Mouse (Mus musculus): ENCODE measurements at regions not wholly inside any gene's neighbourhood (a gene's known extent, or its start where the extent isn't known, plus 50 kb on each side); places are given as distances from the start of the nearest gene placed in this dataset.
"Not testable (repeated sequence)": the region's sequence is repeated elsewhere in the genome, so short reads cannot be mapped to it uniquely, and the experiment has no call there.

GRCm38 (mm10) chr13:89375526-89376474 lies 163.8 kb upstream of the Hapln1 start:
- intact Hi-C loops (cut with DNase I): no loop called here
- DNase-seq (ENCODE audit: low spot score in 2 of 2): no peak

GRCm38 (mm10) chr13:89378365-89378764 lies 161.2 kb upstream of the Hapln1 start:
- no peak for DNase-seq (ENCODE audit: low spot score in 2 of 2)
- intact Hi-C loops (cut with DNase I): no loop called here

- DNase-seq (ENCODE audit: low spot score in 2 of 2); intact Hi-C loops (cut with DNase I): not testable (repeated sequence)
These were observed 155.9 kb upstream of the Hapln1 start for GRCm38 (mm10) chr13:89383619-89384190.

- DNase-seq (ENCODE audit: low spot score in 2 of 2): peak; percentile 13 to 15
- intact Hi-C loops (cut with DNase I): no loop called here
These were observed 154.9 kb upstream of the Hapln1 start for GRCm38 (mm10) chr13:89384598-89385145.

- intact Hi-C loops (cut with DNase I): no loop called here
- no peak for DNase-seq (ENCODE audit: low spot score in 2 of 2)
These were observed 152.2 kb upstream of the Hapln1 start for GRCm38 (mm10) chr13:89387416-89387815.

- intact Hi-C loops (cut with DNase I): no loop called here
- no peak for DNase-seq (ENCODE audit: low spot score in 2 of 2)
These were observed 150.4 kb upstream of the Hapln1 start for GRCm38 (mm10) chr13:89389149-89389548.

GRCm38 (mm10) chr13:89394717-89395344 lies 144.8 kb upstream of the Hapln1 start:
- peak in 1 of 2 experiments; percentile 34 for DNase-seq (ENCODE audit: low spot score in 2 of 2)
- intact Hi-C loops (cut with DNase I): no loop called here

- intact Hi-C loops (cut with DNase I): no loop called here
- DNase-seq (ENCODE audit: low spot score in 2 of 2): no peak
These were observed 143.7 kb upstream of the Hapln1 start for GRCm38 (mm10) chr13:89395851-89396250.

- no peak for DNase-seq (ENCODE audit: low spot score in 2 of 2)
- intact Hi-C loops (cut with DNase I): no loop called here
These were observed 138.4 kb upstream of the Hapln1 start for GRCm38 (mm10) chr13:89401084-89401671.

GRCm38 (mm10) chr13:89410504-89410903 lies 129.1 kb upstream of the Hapln1 start:
- intact Hi-C loops (cut with DNase I): no loop called here
- DNase-seq (ENCODE audit: low spot score in 2 of 2): no peak

GRCm38 (mm10) chr13:89412768-89413487 lies 126.7 kb upstream of the Hapln1 start:
- intact Hi-C loops (cut with DNase I): no loop called here

GRCm38 (mm10) chr13:89418804-89419203 lies 120.8 kb upstream of the Hapln1 start:
- no peak for DNase-seq (ENCODE audit: low spot score in 2 of 2)
- intact Hi-C loops (cut with DNase I): no loop called here

More at GRCm38 (mm10) chr13:89412768-89413487, 126.7 kb upstream of the Hapln1 start:
- peak in 1 of 2 experiments; percentile 27 for DNase-seq (ENCODE audit: low spot score in 2 of 2)

- no peak for DNase-seq (ENCODE audit: low spot score in 2 of 2)
- intact Hi-C loops (cut with DNase I): no loop called here
These were observed 117.8 kb upstream of the Hapln1 start for GRCm38 (mm10) chr13:89421833-89422232.

GRCm38 (mm10) chr13:89423491-89423890 lies 116.1 kb upstream of the Hapln1 start:
- DNase-seq (ENCODE audit: low spot score in 2 of 2): no peak
- intact Hi-C loops (cut with DNase I): no loop called here

- no peak for DNase-seq (ENCODE audit: low spot score in 2 of 2)
- intact Hi-C loops (cut with DNase I): no loop called here
These were observed 111.1 kb upstream of the Hapln1 start for GRCm38 (mm10) chr13:89428272-89429071.

GRCm38 (mm10) chr13:89444847-89445246 lies 94.7 kb upstream of the Hapln1 start:
- intact Hi-C loops (cut with DNase I): no loop called here
- no peak for DNase-seq (ENCODE audit: low spot score in 2 of 2)

GRCm38 (mm10) chr13:89453819-89454218 lies 85.8 kb upstream of the Hapln1 start:
- intact Hi-C loops (cut with DNase I): no loop called here
- DNase-seq (ENCODE audit: low spot score in 2 of 2): peak in 1 of 2 experiments; percentile 34

- intact Hi-C loops (cut with DNase I): no loop called here
- DNase-seq (ENCODE audit: low spot score in 2 of 2): no peak
These were observed 85.2 kb upstream of the Hapln1 start for GRCm38 (mm10) chr13:89454249-89455018.
